Mouse (Mus musculus) forebrain, embryonic 11.5 days (tissue): ENCODE results near the gene 4933427D14Rik. TPM values are rescaled to one million over a fixed set of nuclear protein-coding genes. Genes with fewer than 3 reads are reported as not detected.

Experiments used
- ATAC-seq: fragments of 200-750 bp; cut with Nextera tagmentation; replicated peaks from 2 replicates; pipeline ENCODE4 v1.8.0; 2017; ENCODE audit warnings: moderate TSS enrichment; ENCODE audit not compliant: low FRiP score
- DNase-seq: peaks from one replicate; pipeline ENCODE4 v3.0.0-alpha.2; 2017; ENCODE audit warnings: low spot score
- H3K27ac ChIP-seq: fragments of 300-500 bp; sonication (generic); 2 replicates; pipeline ENCODE4 v1.5.1; 2014; ENCODE audit warnings: low read depth, low read length
- H3K27me3 ChIP-seq: fragments of 300-500 bp; sonication (generic); 2 replicates; pipeline ENCODE4 v1.6.1; 2014; ENCODE audit warnings: mild to moderate bottlenecking, low read length, mixed read lengths; ENCODE audit not compliant: control insufficient read depth, insufficient read depth
- H3K36me3 ChIP-seq: fragments of 300-500 bp; sonication (generic); 2 replicates; pipeline ENCODE4 v1.6.1; 2014; ENCODE audit warnings: mild to moderate bottlenecking, low read length, moderate library complexity, mixed read lengths; ENCODE audit not compliant: control insufficient read depth, insufficient read depth
- H3K4me1 ChIP-seq: fragments of 300-500 bp; sonication (generic); replicated peaks from 2 replicates; pipeline ENCODE4 v1.6.1; 2014; ENCODE audit warnings: low read length, mixed read lengths; ENCODE audit not compliant: control insufficient read depth, insufficient read depth
- H3K4me2 ChIP-seq: fragments of 300-500 bp; sonication (generic); 2 replicates; pipeline ENCODE4 v1.6.1; 2014; ENCODE audit warnings: low read depth, mild to moderate bottlenecking, low read length, moderate library complexity, mixed read lengths; ENCODE audit not compliant: severe bottlenecking
- H3K4me3 ChIP-seq: fragments of 300-500 bp; sonication (generic); 2 replicates; pipeline ENCODE4 v1.5.1; 2014; ENCODE audit warnings: low read depth, low read length
- H3K9ac ChIP-seq: fragments of 300-500 bp; sonication (generic); 2 replicates; pipeline ENCODE4 v1.6.1; 2014; ENCODE audit warnings: low read length
- H3K9me3 ChIP-seq: fragments of 300-500 bp; sonication (generic); 2 replicates; pipeline ENCODE4 v1.6.1; 2016; ENCODE audit warnings: low read length, mixed read lengths; ENCODE audit not compliant: control insufficient read depth
- WGBS: fragments of 180-500 bp; shearing (Covaris S2); extraction: QIAGEN DNeasy Blood & Tissue Kit; methylation state at CpG from one replicate; pipeline ENCODE4 v1.1.7; 2014; 5-methylcytosine and 5-hydroxymethylcytosine counted together
- polyA plus RNA-seq: library from polyadenylated mRNA; unstranded; fragments of >200 nt; fragmentation: Nextera tagmentation; extraction: Ambion mirVana; gene quantifications from 2 replicates; pipeline ENCODE4 v1.2.1, GENCODE M21; 2014

4933427D14Rik gene
- polyA plus RNA-seq, 1 experiment from 2014 or later = 19.2 TPM

DNA sequence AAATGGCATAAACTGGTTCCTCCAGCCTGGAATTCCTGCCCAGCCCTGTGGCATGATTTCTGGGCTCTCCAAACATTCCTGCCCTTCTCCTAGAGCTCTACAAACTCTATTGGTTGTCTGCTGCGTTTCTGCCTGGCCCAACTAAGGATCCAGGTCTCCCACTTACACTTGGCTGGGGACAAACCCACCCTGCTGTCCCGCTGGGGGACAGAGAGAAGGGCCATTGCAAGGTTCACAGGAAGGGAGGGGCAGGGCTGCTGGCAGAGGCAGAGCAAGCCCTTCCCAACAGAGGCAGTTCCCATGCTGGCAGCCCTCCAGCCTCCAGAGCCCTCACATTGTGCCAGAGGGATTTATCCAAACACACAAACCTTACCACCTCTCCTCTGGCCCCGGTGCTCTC is 75.0 kb downstream of the 4933427D14Rik start:
- no peak overlapping the region for H3K9ac ChIP-seq
- H3K27ac ChIP-seq = no peak overlapping the region
- no peak overlapping the region for H3K4me3 ChIP-seq
- no peaks in the 10 kb centered on the region for H3K36me3 ChIP-seq
- H3K4me1 ChIP-seq = peaks cover 6% of the 10 kb centered on the region; the same call in 1 of the 2 replicates
- WGBS = 22% methylated on average over 3 of the region's 3 CpGs
- no peak overlapping the region for H3K4me2 ChIP-seq
- ATAC-seq (no peak), DNase-seq (no peak)
- no peaks in the 10 kb centered on the region for H3K9me3 ChIP-seq
- peaks cover 38% of the 10 kb centered on the region for H3K27me3 ChIP-seq

DNA sequence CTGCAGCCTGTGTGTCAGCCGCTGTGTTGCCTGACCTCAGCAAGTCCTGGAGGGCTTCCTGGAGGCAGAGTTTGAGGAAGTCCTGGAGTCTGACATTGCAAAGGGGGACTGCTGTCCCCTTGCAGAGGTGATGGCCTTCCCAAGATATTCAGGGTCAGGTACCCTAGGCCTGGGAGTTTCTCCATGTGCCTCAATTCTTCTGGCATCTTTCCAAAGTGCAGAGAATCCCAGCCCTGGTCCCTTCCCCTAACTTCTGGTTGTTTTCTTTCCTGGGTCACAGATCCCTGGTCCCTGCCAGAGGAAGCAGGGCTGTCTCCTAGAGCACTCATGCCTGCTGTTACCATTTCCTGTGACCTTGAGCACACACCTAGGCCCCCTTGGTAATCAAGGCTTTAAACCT is 75.6 kb downstream of the 4933427D14Rik start:
- H3K9me3 ChIP-seq = no peaks in the 10 kb centered on the region
- WGBS = 95% methylated on average over 1 of the region's 1 CpGs
- no peak overlapping the region for H3K4me2 ChIP-seq
- no peak overlapping the region for H3K9ac ChIP-seq
- no peaks in the 10 kb centered on the region for H3K36me3 ChIP-seq
- ATAC-seq (no peak), DNase-seq (no peak)
- peaks cover 6% of the 10 kb centered on the region; the same call in 1 of the 2 replicates for H3K4me1 ChIP-seq
- H3K4me3 ChIP-seq = no peak overlapping the region
- peaks cover 32% of the 10 kb centered on the region for H3K27me3 ChIP-seq
- no peak overlapping the region for H3K27ac ChIP-seq

DNA sequence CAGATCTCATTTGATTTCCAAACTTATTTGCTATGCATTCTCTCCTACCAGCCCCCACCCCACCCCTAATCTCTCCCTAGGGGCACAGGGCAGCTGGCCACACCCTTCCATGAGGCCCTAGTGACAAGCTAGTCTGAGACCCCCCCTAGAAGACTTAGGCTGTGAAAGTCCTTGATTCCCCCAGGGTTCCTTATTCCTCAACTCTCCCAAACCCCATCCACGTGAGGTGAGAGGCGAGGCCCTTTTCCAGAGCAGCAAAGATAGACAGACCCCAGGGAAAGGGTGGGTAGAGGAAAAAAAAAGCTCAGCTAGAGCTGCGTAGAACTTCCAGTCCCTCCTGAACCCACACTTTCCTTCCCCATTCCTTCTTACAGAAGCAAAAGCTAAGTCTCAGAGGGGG is 76.4 kb downstream of the 4933427D14Rik start:
- no peak overlapping the region for H3K9ac ChIP-seq
- H3K27me3 ChIP-seq = peaks cover 26% of the 10 kb centered on the region
- no peaks in the 10 kb centered on the region for H3K36me3 ChIP-seq
- ATAC-seq (no peak), DNase-seq (no peak)
- no peak overlapping the region for H3K27ac ChIP-seq
- WGBS = 78% methylated on average over 3 of the region's 3 CpGs
- peaks cover 4% of the 10 kb centered on the region; the same call in 1 of the 2 replicates for H3K4me1 ChIP-seq
- H3K9me3 ChIP-seq = no peaks in the 10 kb centered on the region
- H3K4me2 ChIP-seq = no peak overlapping the region
- H3K4me3 ChIP-seq = no peak overlapping the region

DNA sequence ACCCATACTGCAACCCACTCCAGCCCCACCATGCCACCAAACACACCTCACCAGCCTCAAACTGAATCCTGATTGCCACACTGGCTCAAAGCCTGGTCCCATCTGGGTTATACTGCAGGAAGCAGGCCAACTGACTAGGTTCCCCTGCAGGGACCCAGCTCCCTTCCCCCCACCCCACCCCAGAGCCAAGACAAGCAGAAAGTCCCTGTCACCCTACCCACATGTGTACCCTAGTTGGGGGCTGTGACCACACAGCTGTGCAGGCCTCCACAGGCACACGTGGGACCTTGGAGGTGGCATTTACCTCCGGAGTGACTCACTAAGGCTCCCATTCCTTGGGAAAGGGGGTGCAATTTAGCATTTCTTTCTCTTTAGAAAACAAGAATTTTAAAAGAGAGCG is 76.8 kb downstream of the 4933427D14Rik start:
- H3K36me3 ChIP-seq = no peaks in the 10 kb centered on the region
- no peak for ATAC-seq
- no peak overlapping the region for H3K9ac ChIP-seq
- DNase-seq = no peak
- H3K4me2 ChIP-seq = no peak overlapping the region
- no peak overlapping the region for H3K27ac ChIP-seq
- WGBS = 66% methylated on average over 3 of the region's 3 CpGs
- H3K4me1 ChIP-seq = peaks cover 4% of the 10 kb centered on the region; the same call in 1 of the 2 replicates
- no peaks in the 10 kb centered on the region for H3K9me3 ChIP-seq
- H3K27me3 ChIP-seq = peaks cover 24% of the 10 kb centered on the region
- H3K4me3 ChIP-seq = no peak overlapping the region

DNA sequence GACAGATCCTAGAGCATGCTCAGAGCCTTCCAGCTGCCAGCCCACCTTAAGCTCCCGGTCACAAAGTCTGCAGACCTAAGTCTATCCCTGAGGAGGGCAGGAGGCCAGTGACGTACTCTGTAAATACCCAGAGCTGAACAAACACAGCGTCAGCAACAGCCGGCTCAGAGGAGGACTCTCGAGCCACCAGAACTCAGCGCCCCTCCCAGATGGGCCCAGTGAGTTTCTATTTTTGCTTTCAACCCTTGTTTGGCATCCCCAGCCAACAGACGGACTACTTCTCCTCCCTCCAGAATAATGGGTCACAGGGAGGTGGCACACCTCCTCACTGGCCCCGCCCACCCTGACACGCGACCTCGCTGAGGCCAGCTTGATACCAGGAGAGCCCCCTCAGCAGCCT is 77.2 kb downstream of the 4933427D14Rik start:
- H3K36me3 ChIP-seq = no peaks in the 10 kb centered on the region
- no peak overlapping the region for H3K4me2 ChIP-seq
- no peaks in the 10 kb centered on the region for H3K9me3 ChIP-seq
- no peak for ATAC-seq
- H3K27me3 ChIP-seq = peaks cover 20% of the 10 kb centered on the region
- WGBS = 14% methylated on average over 11 of the region's 11 CpGs
- peaks cover 1% of the 10 kb centered on the region; the same call in 1 of the 2 replicates for H3K4me1 ChIP-seq
- H3K27ac ChIP-seq = no peak overlapping the region
- no peak for DNase-seq
- H3K9ac ChIP-seq = no peak overlapping the region
- H3K4me3 ChIP-seq = no peak overlapping the region

DNA sequence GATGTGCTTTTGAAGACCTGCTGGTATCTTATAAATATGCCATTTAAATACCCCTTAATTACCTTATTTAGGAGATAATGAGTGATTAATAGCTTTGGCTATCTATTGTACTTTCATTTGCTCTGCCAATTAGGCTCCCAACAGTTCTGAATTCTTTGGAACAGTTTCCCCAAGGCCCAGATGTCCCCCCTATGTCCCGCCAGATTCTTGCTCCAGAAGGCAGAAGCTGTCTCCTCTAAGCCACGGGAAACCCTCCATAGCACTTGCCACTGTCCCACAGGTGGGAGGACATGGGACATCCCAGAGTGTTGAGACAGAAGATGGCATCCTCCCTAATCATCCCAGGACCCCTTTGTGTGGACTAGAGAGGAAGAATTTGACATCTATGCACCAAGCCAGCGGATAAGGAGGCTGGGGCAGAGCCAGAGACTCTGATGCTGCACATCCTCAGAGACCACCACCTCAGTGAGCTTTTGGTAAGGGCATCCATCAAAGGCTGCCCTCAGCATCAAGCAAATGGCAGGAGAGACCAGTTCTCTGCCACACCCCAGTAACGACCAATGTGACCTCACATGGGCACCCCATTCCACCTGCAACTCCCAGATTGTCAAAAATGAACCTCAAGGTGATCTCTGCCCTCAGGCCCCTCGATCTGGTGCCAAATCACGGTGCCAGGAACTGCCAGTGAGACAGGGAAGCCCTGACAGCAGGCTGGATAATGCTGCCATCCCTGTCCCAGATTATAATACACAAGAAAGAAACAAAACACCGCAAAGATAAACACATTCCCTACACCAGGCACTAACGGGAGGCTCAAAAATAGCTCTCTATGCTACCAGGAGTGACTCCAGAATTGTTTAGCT is 78.0 kb downstream of the 4933427D14Rik start:
- 74% methylated on average over 8 of the region's 8 CpGs for WGBS
- ATAC-seq (no peak), DNase-seq (no peak)
- peaks cover 12% of the 10 kb centered on the region for H3K27me3 ChIP-seq
- no peak overlapping the region for H3K27ac ChIP-seq
- H3K4me2 ChIP-seq = no peak overlapping the region
- H3K4me1 ChIP-seq = no peaks in the 10 kb centered on the region
- H3K4me3 ChIP-seq = no peak overlapping the region
- H3K36me3 ChIP-seq = no peaks in the 10 kb centered on the region
- H3K9me3 ChIP-seq = no peaks in the 10 kb centered on the region
- H3K9ac ChIP-seq = no peak overlapping the region

DNA sequence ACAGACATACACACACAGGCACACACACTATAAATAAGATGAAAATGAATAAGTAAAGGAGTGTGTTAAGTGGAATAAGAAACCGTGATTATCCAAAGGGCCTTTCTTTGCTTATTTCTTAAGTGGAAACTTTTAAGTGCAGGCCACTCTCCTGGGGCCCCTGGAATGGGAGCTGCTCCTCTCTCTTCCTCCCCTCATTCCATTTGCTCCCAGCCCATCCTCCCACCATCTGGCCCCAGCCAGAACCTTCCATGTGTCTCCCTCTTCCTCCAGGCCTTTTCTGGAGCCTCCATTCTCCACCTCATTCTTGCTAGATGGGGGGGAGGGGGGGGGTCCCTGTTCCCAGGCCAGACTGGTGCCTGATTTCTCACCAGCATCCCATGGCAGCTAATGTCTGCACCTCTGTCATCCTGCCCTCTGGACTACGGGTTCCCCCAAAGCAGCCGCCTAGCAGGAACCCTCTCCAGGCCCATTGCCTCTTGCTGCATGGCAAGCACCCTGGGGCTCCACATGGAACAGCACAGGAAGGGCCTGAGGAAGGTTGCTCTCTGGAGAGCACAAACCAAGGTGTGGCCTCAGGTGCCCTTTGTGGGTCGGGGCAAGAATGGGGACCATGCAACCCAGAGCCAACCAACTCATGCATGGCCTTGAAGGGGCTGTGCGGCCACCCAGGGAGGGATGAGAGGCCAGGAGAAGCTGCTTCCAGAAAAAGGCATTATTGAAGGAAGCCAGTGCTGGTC is 79.6 kb downstream of the 4933427D14Rik start:
- no peaks in the 10 kb centered on the region for H3K4me1 ChIP-seq
- no peak overlapping the region for H3K4me2 ChIP-seq
- H3K4me3 ChIP-seq = no peak overlapping the region
- no peak for DNase-seq
- no peaks in the 10 kb centered on the region for H3K9me3 ChIP-seq
- H3K27ac ChIP-seq = no peak overlapping the region
- H3K36me3 ChIP-seq = no peaks in the 10 kb centered on the region
- no peaks in the 10 kb centered on the region; the same call in 1 of the 2 replicates for H3K27me3 ChIP-seq
- no peak for ATAC-seq
- WGBS = 80% methylated on average over 5 of the region's 5 CpGs
- no peak overlapping the region for H3K9ac ChIP-seq

DNA sequence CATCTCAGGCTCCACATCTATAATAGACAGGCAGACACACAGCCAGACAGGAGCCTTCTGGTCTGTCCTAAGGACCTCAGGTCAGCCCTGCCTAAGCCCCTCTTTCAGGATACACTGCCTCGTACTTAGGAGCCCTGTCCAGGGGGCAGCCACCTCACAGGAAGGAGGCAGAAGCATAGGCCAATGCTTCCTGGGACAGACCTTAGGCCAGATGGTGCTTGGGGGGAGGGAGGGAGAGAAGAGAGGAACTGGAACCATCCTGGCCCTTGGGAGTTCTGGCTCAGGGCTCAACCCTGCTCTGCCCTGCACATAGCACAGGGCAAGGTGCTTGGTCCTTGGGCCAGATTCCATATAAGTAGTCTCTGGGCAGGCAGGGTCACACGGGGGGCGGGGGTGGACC is 81.5 kb downstream of the 4933427D14Rik start:
- Histone ChIP-seq H3K36me3 (no peaks in the 10 kb centered on the region), H3K9ac (no peak overlapping the region), H3K27me3 (no peaks in the 10 kb centered on the region), H3K4me2 (no peak overlapping the region), H3K4me3 (no peak overlapping the region), H3K9me3 (no peaks in the 10 kb centered on the region), H3K27ac (no peak overlapping the region), H3K4me1 (no peaks in the 10 kb centered on the region)
- DNase-seq (no peak), ATAC-seq (no peak)
- 71% methylated on average over 3 of the region's 3 CpGs for WGBS
